Mouse (Mus musculus): ENCODE results near the gene Synpr.

Gene Synpr

GRCm38 (mm10) chr14:13553616-13554370 is 269.2 kb downstream of the Synpr start:
- no peak for DNase-seq

DNA sequence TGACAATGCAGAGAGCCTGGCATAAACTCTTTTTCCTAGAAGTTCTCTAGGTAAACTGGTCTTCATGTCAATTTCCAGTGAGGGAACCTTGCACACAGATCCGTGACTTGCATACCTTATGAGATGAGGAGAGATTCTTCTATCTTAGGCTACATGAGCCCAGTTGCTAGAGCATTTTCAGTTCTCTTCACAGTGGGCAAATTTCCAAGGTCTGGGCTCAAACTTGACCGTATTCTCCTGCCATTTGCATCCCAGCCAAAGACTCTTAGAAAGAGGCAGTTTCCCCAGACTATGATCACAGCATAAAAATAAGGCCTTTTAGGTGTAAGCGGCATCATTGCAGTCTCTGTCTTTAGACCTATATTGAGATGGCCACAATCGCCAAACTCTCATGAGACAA is 270.1 kb downstream of the Synpr start:
- DNase-seq = no peak

GRCm38 (mm10) chr14:13558117-13558516 is 273.5 kb downstream of the Synpr start:
- no peak for DNase-seq

DNA sequence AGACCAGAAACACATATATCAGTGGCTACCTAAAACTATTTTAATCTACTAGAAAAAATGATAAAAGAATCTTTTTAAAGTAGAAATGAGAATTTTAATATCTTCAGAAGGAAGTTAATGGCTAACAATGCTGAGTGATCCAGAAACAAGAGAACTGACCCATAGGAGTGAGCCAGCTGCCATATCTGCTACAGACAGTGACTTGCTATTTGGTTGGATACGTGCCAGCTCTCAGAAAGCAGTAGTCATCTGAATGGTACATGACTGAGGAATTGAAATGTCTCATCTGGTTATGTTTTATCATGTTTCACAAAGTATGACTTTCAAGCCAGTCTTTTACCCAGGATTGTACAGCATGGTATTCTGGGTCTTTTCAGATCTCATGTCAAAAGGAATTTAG is 282.7 kb downstream of the Synpr start:
- DNase-seq = no peak

DNA sequence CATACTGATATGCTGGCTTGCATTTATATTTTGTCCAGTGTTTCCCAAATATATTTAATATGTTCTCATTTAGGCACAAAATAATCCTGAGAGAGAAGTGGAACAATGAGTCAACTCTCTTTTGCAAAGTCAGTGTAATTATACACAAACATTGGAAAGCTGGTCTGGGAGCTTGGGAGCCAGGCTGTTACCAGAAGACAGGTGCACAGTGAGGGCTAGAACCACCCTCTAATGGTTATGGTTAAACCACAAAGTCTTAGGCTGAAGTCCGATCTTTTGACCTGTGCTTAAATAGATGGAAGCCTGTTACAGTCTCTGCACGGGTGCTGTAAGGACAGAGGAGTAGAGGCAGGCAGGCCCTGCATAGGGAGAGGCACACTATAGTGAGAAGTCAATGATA is 283.4 kb downstream of the Synpr start:
- DNase-seq = no peak

DNA sequence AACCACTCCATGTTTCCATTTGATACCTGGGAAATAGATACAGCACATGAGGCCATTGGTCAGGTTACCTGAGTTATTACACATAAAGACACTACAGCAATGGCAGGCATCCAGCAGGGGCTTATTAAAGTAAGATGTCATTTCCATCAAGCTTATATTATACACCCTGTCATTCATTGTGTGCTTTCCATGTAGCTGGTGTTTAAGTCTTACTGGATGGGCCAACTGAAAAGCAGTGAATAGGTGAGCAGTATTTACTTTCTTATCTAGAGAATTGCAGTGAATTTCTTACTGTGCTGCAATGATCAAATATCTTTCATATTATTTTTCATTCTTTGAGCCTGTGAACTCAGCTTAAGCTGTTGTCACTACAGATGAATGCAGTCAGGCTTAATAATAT is 287.4 kb downstream of the Synpr start:
- DNase-seq = no peak

DNA sequence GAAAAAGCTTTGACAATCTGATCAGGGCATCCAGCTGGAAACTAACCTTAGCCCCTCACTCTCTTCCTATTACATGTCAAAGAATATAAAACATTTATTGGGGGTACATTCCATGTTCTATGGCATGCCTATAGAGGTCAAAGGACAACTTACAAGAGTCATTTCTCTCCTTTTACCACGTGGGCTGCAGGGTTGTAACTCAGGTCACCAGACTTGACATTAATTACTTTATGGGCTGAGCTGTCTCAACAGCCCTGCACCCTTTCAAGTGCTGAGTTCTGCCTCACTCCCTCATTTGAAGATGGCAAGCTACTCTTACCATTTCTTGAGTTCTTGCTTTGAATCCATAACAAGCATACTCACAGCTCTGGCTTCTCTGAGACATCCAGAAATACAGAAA is 287.9 kb downstream of the Synpr start:
- DNase-seq = no peak

- DNase-seq = no peak
These were observed 293.5 kb downstream of the Synpr start for GRCm38 (mm10) chr14:13578101-13578500.

DNA sequence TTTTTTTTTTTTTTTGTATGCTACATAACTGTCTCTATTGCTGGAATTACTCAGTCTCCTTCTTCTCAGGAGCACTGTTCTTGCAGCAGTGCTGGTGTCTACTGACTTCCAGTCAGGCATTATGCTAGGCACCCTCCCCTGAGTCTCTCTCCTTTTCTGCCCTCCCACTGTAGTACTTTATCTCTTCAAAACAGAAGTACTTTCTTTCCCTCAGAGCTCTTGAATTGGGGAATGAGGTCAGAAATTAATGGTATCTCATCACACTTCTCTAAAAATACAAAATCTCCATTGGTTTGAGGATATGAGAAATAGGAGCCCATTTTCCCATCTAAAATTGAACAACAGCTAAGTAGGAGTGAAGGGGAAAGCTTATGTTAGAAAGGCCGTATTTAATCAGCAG is 294.2 kb downstream of the Synpr start:
- no peak for DNase-seq

DNA sequence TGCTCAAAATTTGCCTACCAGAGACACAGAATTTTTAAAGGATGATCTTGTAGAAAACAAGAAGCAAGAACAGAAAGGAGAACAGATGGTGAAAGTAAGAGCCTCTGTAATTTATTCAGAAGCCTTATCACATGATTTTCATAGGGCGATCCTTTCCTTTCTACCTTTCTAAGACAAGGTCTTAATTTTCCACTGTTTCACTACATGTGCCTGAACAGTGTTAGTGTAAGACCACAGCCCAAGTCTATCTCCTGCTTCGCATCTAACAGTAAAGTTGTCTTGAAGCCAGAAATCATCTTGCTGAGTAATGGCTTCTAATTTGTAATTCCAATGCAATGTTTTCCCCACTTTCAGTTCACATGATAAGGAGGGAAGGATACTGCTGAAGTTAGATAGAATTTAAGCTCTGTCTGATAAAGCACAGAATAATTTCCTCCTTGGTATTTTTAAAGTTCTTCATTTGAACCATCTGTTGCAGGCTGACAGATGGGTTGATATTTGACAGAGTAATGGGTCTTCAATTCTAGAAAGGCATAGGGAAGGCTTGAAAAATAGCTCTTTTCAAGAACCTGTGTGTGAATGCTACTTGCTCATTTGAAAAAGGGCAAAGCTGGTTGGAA is 308.9 kb downstream of the Synpr start:
- no peak for DNase-seq

- DNase-seq = peak; percentile 17
These were observed 311.7 kb downstream of the Synpr start for GRCm38 (mm10) chr14:13596251-13596650.

GRCm38 (mm10) chr14:13597204-13597603 is 312.6 kb downstream of the Synpr start:
- no peak for DNase-seq

GRCm38 (mm10) chr14:13620531-13620930 is 336.0 kb downstream of the Synpr start:
- no peak for DNase-seq

DNA sequence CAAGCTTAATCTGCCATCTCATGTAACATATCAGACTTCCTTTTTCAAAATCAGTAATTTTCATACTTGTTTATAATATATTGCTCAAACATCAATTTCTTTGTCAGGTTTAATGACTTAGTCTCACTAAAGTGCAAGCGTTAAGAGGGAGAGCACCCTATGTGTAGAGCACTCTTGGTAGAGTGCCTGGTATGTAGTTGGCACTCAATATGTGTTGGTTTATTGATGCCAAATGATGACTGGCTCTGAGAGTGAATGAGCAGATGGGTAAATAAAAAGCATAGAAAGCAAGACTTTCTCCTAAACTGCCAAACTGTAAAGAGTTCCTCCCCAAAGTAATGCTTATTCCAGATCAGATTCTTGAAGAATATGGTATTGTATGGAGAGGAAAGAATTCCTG is 365.3 kb downstream of the Synpr start:
- DNase-seq = no peak

- DNase-seq = no peak
These were observed 366.5 kb downstream of the Synpr start for GRCm38 (mm10) chr14:13651039-13651438.

- DNase-seq = no peak
These were observed 367.1 kb downstream of the Synpr start for GRCm38 (mm10) chr14:13651541-13652298.

All from cerebellum, adult 11-12 months (tissue).